Mouse (Mus musculus) megakaryocyte, embryonic 14.5 days (primary cell): ENCODE measurements at regions not wholly inside any gene's neighbourhood (a gene's known extent, or its start where the extent isn't known, plus 50 kb on each side); places are given as distances from the start of the nearest gene placed in this dataset.
A peak's percentile ranks its signal among the peaks of the same experiment; 100 is the strongest.

Source experiments
- H3K27me3 ChIP-seq: replicated peaks from 2 replicates; pipeline ENCODE3; 2012; ENCODE audit warnings: inconsistent platforms
- H3K36me3 ChIP-seq: replicated peaks from 2 replicates; pipeline ENCODE3; 2012; ENCODE audit warnings: low read length, inconsistent platforms, mixed read lengths
- H3K4me1 ChIP-seq: 2 replicates; pipeline ENCODE4 v1.6.1; 2012; ENCODE audit warnings: inconsistent platforms
- H3K4me3 ChIP-seq: replicated peaks from 2 replicates; pipeline ENCODE3; 2012; ENCODE audit warnings: moderate library complexity, mild to moderate bottlenecking, inconsistent platforms
- H3K9me3 ChIP-seq: 2 replicates; pipeline ENCODE4 v1.6.1; 2012; ENCODE audit warnings: inconsistent platforms
- FLI1 ChIP-seq: IDR thresholded peaks from 2 replicates; pipeline ENCODE4 v1.6.1; 2012; ENCODE audit warnings: low read length, inconsistent platforms, mixed read lengths
- GATA1 ChIP-seq: IDR thresholded peaks from 3 replicates; pipeline ENCODE4 v1.6.1; 2012; ENCODE audit warnings: mixed read lengths, low read length, inconsistent platforms, borderline replicate concordance

DNA sequence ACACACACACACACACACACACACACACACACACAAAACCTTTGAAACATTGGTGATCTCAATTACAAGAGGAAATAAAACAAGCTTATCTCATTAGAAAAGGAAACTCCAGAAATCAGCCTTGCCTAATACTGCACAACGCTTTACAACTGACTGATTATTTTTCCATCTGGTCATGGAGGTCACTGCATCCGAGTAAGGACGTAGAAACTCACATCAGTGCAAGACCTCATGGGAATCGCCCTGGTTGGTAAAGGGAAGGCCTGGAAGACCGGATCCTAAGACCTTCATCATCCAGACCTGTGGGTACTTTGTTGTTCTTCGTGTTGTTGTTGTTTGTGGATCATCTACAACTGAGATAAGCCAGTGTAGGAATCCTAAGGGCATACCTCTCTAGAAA lies 77.8 kb upstream of the Sestd1 start:
- peaks cover 9% of the 10 kb centered on the region for H3K9me3 ChIP-seq
- TF ChIP-seq GATA1 (no peak), FLI1 (no peak)

DNA sequence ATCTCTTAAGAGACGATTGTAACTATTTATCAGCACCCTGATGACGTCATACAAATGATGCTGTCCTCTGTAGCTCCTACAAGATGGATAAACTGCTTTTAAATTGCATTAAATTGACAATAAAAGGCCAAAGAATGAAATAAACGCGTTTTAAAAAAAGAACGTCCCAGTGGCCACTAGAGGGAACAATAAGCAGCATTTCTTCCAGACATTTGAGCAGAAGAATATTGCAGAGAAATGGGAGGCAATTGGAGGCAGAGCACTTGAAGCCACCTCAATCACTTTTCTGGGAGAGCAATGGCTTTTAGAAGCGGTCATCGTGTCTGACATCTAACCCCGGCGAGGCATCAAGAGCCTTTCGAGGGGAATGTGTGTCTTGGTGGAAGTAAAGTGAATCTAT lies 76.4 kb upstream of the Sestd1 start:
- Histone ChIP-seq H3K4me1 (no peaks in the 10 kb centered on the region), H3K9me3 (0 out of 2 replicates have a peak, but pooled peaks cover 12% of the 10 kb centered on the region), H3K4me3 (no peak overlapping the region), H3K27me3 (no peaks in the 10 kb centered on the region), H3K36me3 (no peaks in the 10 kb centered on the region)
- no peak for TF ChIP-seq GATA1
- TF ChIP-seq FLI1 = no peak

More for the DNA sequence above, 77.8 kb upstream of the Sestd1 start:
- H3K4me1 ChIP-seq = no peaks in the 10 kb centered on the region
- H3K36me3 ChIP-seq = no peaks in the 10 kb centered on the region
- H3K4me3 ChIP-seq = no peak overlapping the region
- H3K27me3 ChIP-seq = no peaks in the 10 kb centered on the region

DNA sequence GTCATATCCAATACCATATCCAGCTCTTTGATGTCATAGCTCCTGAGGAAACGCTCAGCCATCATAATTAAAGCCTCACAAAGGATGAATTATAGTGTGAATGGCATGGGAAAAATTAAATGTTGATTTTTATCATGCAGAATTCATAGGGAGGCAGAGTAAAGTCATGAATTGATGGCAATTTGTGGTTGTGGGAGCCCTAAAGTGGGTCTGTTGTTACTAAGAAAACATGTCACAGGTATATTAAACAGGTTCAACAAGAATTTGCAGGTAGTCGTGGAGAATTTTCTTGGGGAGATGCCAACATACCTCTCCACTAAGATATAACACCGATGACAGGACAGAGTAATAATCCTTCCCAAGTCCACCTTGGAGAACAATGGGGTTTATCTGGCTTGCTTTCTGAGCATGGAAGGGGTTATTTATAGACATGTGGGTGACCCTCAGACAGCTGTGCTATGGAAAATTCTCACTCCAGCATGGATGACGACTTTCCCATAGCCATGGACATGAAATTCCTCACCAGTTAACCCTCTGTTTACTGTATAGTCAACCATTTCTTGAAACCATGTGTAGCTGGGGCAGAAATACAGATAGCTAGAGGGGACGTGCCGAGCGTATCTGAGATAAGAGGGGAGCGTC lies 71.7 kb upstream of the Sestd1 start:
- Histone ChIP-seq H3K36me3 (no peaks in the 10 kb centered on the region), H3K27me3 (no peaks in the 10 kb centered on the region), H3K4me3 (no peak overlapping the region), H3K4me1 (no peaks in the 10 kb centered on the region), H3K9me3 (peaks cover 13% of the 10 kb centered on the region)
- no peak for TF ChIP-seq GATA1
- no peak for TF ChIP-seq FLI1

DNA sequence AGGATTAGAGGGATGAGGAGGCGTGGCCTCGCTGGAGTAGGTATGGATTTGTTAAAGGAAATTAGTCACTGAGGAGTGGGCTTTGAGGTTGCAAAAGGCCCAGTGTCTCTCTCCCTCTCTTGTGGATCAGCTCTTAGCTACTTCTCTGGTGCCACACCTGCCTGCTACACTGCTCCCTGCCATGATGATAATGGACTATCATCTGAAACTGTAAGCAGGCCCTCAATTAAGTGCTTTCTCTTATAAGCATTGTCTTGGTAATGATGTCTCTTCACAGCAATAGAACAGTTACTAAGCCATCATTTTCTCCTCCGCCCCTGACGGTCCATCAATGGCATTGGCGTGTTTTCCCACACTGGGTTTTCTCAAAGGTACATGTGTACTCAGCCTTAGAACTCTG lies 66.6 kb upstream of the Sestd1 start:
- TF ChIP-seq FLI1 (no peak), GATA1 (no peak)
- H3K4me3 ChIP-seq = no peak overlapping the region
- no peaks in the 10 kb centered on the region for H3K36me3 ChIP-seq
- H3K27me3 ChIP-seq = no peaks in the 10 kb centered on the region
- H3K4me1 ChIP-seq = peaks cover under 1% of the 10 kb centered on the region; the same call in 1 of the 2 replicates
- H3K9me3 ChIP-seq = peaks cover 23% of the 10 kb centered on the region

DNA sequence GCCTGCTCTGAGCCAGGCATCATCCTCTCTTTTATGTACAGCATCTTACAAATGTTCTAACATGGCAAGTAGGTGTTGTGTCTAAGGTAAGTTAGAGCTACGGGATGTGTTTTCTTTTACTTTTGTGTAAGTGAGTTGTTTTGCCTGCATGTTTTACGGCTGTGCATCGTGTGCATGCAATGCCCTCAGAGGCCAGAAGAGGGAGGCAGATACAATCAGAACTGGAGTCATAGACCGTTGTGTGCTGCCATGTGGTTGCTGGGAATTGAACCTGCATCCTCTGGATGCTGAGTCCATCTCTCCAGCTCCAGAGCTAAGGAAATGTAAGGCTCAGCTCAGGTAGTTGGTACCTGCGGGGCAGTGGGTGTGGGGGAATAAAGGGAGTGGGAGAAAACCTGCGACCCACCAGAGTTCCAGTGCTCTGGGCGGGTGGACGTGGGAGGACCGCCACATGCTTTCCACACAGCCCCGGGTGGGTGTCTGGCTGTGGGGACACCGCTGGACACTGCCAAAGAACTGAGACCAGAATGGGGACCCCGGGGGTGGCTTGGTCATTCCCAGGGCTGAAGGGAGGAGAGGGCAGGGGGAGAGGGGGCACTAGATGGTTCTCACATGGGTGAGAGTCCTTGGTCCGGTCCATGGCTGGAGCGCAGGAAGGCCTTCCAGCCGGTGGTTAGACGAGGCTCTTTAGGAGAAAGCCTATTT lies 63.5 kb upstream of the Sestd1 start:
- Histone ChIP-seq H3K36me3 (no peaks in the 10 kb centered on the region), H3K27me3 (no peaks in the 10 kb centered on the region), H3K4me1 (peaks cover 6% of the 10 kb centered on the region), H3K9me3 (peaks cover 23% of the 10 kb centered on the region), H3K4me3 (no peak overlapping the region)
- TF ChIP-seq GATA1 (no peak), FLI1 (no peak)

DNA sequence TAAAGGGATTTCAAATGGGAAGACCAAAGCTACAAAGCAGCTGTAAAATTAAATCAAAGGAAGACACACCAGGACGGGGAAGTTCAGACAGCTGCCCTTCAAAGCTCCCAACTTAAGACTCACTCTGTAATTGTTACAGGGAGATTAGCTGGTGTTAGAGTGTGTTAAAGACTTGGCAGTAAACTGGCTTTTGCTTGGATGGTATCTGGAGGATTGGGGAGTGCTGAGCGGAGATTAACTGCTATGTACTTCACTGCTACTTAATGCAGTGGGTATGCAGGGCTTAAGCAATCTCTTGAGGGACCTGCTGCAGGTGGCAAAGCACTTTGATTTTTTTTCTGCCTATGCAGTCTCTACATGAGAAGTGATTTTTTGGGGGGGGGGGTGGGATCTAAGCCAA lies 62.0 kb upstream of the Sestd1 start:
- Histone ChIP-seq H3K4me3 (no peak overlapping the region), H3K9me3 (peaks cover 20% of the 10 kb centered on the region), H3K4me1 (peaks cover 6% of the 10 kb centered on the region), H3K36me3 (no peaks in the 10 kb centered on the region), H3K27me3 (no peaks in the 10 kb centered on the region)
- TF ChIP-seq GATA1 (no peak), FLI1 (no peak)

DNA sequence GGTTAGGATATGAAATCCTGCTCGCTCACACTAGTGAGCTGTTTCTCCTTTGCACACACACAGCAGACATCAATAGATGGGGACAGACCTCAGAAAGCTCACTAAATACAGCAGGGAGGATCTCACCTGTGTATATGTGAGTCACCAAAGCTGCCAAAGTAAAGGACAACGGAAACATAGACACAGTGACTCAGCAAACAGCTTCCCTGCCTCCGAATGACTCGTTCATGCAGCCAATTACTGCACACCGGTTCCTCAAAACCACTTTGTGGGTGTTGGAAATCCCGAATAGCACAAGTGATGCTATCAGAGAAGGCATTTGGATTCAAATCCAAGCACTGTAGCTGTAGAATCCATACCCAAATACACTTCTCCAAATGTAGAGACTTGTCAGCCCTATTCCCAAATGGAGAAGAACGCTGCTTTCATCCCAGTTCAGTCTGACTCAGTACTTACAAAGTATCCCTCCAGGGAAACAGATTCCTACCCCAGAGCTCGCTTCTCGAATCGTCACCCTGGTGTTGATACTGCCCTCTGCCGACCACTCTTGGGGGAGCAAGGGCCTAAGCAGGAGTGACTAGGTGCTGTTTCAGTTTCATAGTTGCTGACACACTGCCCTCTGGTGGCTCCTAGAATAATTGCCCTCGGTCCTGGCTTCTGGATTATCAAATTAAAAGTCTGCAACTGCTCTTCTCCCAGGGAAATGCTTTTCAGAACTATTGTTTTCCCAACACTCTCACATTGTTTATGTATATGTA lies 61.4 kb upstream of the Sestd1 start:
- TF ChIP-seq FLI1 (no peak), GATA1 (no peak)
- peaks cover 16% of the 10 kb centered on the region for H3K9me3 ChIP-seq
- no peaks in the 10 kb centered on the region for H3K36me3 ChIP-seq
- peak overlapping the region; percentile 68 for H3K4me3 ChIP-seq
- H3K4me1 ChIP-seq = peaks cover 6% of the 10 kb centered on the region
- H3K27me3 ChIP-seq = no peaks in the 10 kb centered on the region

DNA sequence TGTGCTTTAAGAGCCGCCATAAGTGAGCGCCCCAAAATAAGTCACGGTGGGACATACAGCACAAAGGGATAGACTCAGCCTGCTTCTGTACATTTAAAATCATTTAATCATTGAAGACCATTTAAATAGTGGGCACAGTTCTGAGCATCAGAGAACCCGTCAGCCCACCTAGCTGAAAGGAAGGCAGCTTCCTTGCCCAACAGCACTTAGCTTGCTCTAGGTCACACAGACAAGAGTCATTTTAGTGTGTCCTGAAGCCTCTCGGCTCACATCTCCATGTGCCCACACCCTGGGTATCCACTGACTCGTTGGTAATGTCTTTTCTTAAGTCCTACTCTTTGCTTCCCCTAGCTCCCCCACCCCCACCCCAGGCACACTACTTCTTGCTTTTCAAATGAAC lies 59.7 kb upstream of the Sestd1 start:
- peaks cover 15% of the 10 kb centered on the region for H3K9me3 ChIP-seq
- H3K4me1 ChIP-seq = peaks cover 6% of the 10 kb centered on the region
- no peaks in the 10 kb centered on the region for H3K36me3 ChIP-seq
- H3K4me3 ChIP-seq = no peak overlapping the region
- no peaks in the 10 kb centered on the region for H3K27me3 ChIP-seq
- no peak for TF ChIP-seq GATA1
- TF ChIP-seq FLI1 = no peak

DNA sequence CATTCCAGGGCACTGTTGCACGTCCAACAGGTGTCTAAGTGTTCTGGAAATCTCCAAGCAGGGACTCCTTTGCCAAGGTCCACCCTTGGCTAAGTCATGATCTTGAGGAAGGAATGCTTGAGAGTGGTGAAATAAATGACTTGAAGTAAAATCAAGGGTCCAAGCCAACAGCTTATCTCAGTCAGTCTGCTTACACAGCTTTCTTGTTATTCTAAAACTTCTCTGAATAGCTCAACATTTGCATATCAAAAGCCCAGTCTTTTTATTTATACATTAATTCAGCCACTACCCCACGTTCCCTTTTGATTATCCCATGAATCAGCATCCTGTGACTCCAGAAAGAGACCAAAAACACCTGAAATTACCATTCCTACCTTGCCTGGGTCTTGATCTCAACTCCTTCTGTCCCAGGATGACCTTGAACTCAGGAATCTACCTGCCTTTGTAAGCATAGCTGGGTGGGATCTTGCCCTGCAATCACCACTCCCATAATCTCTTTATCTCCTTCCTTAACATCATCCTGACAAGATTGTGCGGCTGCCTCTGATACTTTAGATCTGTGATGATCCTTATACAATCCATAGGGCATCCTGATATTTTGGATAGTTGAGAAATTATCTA lies 57.5 kb upstream of the Sestd1 start:
- Histone ChIP-seq H3K4me3 (no peak overlapping the region), H3K36me3 (no peaks in the 10 kb centered on the region), H3K4me1 (peaks cover 6% of the 10 kb centered on the region), H3K9me3 (peaks cover 16% of the 10 kb centered on the region), H3K27me3 (no peaks in the 10 kb centered on the region)
- TF ChIP-seq GATA1 (no peak), FLI1 (no peak)

DNA sequence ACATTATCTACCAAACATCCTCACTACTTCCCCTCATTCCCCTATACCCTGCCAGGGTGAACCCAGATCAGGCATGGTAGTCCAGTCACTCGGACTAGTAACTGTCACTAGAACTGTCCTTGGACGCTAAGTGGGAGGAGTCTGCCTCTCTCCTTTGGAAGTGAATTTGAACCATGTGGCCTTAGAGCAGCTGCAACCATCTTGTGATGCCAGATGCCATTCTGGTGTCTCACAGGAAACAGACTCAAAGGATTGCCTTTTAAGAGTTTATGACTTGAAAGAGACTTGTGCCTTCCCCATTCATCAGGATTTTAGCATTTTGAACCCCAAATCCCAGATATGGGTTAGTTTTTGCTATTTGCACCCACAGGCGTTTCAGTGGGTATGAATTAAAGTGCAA lies 56.9 kb upstream of the Sestd1 start:
- Histone ChIP-seq H3K27me3 (no peaks in the 10 kb centered on the region), H3K4me3 (no peak overlapping the region), H3K4me1 (peaks cover 6% of the 10 kb centered on the region), H3K36me3 (no peaks in the 10 kb centered on the region), H3K9me3 (peaks cover 16% of the 10 kb centered on the region)
- no peak for TF ChIP-seq GATA1
- no peak for TF ChIP-seq FLI1
